Mouse (Mus musculus) liver, embryonic 12.5 days (tissue): ENCODE measurements around the gene Adcy9. TPM values are rescaled to one million over a fixed set of nuclear protein-coding genes. Genes with fewer than 3 reads are reported as not detected.
A peak's percentile ranks its signal among the peaks of the same experiment; 100 is the strongest.

Experiments
- ATAC-seq: fragments of 200-750 bp; cut with Nextera tagmentation; 2 replicates; pipeline ENCODE4 v1.8.0; 2017; ENCODE audit warnings: moderate number of reproducible peaks, mild to moderate bottlenecking, moderate library complexity
- H3K27ac ChIP-seq: fragments of 300-500 bp; sonication (generic); 2 replicates; pipeline ENCODE4 v1.5.1; 2016; ENCODE audit warnings: mild to moderate bottlenecking
- H3K27me3 ChIP-seq: fragments of 300-500 bp; sonication (generic); replicated peaks from 2 replicates; pipeline ENCODE4 v1.6.1; 2016; ENCODE audit warnings: mild to moderate bottlenecking, moderate library complexity
- H3K36me3 ChIP-seq: fragments of 300-500 bp; sonication (generic); 2 replicates; pipeline ENCODE4 v1.6.1; 2016; ENCODE audit warnings: mild to moderate bottlenecking, moderate library complexity
- H3K4me1 ChIP-seq: fragments of 300-500 bp; sonication (generic); 2 replicates; pipeline ENCODE4 v1.6.1; 2016
- H3K4me2 ChIP-seq: fragments of 300-500 bp; sonication (generic); 2 replicates; pipeline ENCODE4 v1.6.1; 2016; ENCODE audit warnings: mild to moderate bottlenecking, moderate library complexity
- H3K4me3 ChIP-seq: fragments of 300-500 bp; sonication (generic); 2 replicates; pipeline ENCODE4 v1.5.1; 2016; ENCODE audit warnings: mild to moderate bottlenecking, moderate library complexity
- H3K9ac ChIP-seq: fragments of 300-500 bp; sonication (generic); 2 replicates; pipeline ENCODE4 v1.6.1; 2016; ENCODE audit warnings: mild to moderate bottlenecking, moderate library complexity
- H3K9me3 ChIP-seq: fragments of 300-500 bp; sonication (generic); replicated peaks from 2 replicates; pipeline ENCODE4 v1.6.1; 2016; ENCODE audit warnings: mild to moderate bottlenecking, moderate library complexity
- WGBS: fragments of 180-500 bp; shearing (Covaris S2); methylation state at CpG from one replicate; pipeline ENCODE4 v1.1.7; 2016; ENCODE audit not compliant: insufficient replicate concordance; 5-methylcytosine and 5-hydroxymethylcytosine counted together
- polyA plus RNA-seq: library from polyadenylated mRNA; unstranded; fragments of >200 nt; fragmentation: Nextera tagmentation; extraction: Ambion mirVana; gene quantifications from 2 replicates; pipeline ENCODE4 v1.2.1, GENCODE M21; 2016

Adcy9 gene
- polyA plus RNA-seq = 1.1 and 1.6 TPM in 2 replicates

GRCm38 (mm10) chr16:4420298-4421054, at the start of gene Adcy9:
Gene Adcy9, minus strand, starts transcription at chr16:4420498.
- Histone ChIP-seq H3K4me1 (peaks cover 46% of the 10 kb centered on the region), H3K9me3 (no peaks in the 10 kb centered on the region), H3K4me2 (peak within 1 kb of the TSS; percentile 99), H3K4me3 (peak within 1 kb of the TSS; percentile 75), H3K9ac (peak within 1 kb of the TSS; percentile 79), H3K27me3 (peaks cover 24% of the 10 kb centered on the region), H3K36me3 (no peaks in the 10 kb centered on the region), H3K27ac (peak within 1 kb of the TSS; percentile 70)
- 1% methylated on average over 61 of the region's 64 CpGs for WGBS
- ATAC-seq = peak; percentile 92

- WGBS = 24% methylated on average over 10 of the region's 10 CpGs
- H3K4me3 ChIP-seq = no peak overlapping the region
- no peak overlapping the region for H3K27ac ChIP-seq
- ATAC-seq = no peak
- no peaks in the 10 kb centered on the region for H3K36me3 ChIP-seq
- H3K27me3 ChIP-seq = no peaks in the 10 kb centered on the region
- no peak overlapping the region for H3K9ac ChIP-seq
- no peaks in the 10 kb centered on the region for H3K9me3 ChIP-seq
- peaks cover 30% of the 10 kb centered on the region for H3K4me1 ChIP-seq
- H3K4me2 ChIP-seq = no peak overlapping the region
Observed at GRCm38 (mm10) chr16:4469599-4470352, 49.5 kb upstream of the Adcy9 start.

GRCm38 (mm10) chr16:4464529-4465089, 44.3 kb upstream of the Adcy9 start:
- Histone ChIP-seq H3K27ac (no peak overlapping the region), H3K9ac (no peak overlapping the region), H3K36me3 (no peaks in the 10 kb centered on the region), H3K4me2 (no peak overlapping the region), H3K4me1 (peaks cover 18% of the 10 kb centered on the region), H3K9me3 (no peaks in the 10 kb centered on the region), H3K27me3 (peaks cover 8% of the 10 kb centered on the region; the same call in 1 of the 2 replicates), H3K4me3 (no peak overlapping the region)
- WGBS = 51% methylated on average over 9 of the region's 9 CpGs
- ATAC-seq = no peak

- Histone ChIP-seq H3K36me3 (no peaks in the 10 kb centered on the region), H3K9me3 (no peaks in the 10 kb centered on the region), H3K27ac (no peak overlapping the region), H3K27me3 (peaks cover 24% of the 10 kb centered on the region), H3K4me1 (no peaks in the 10 kb centered on the region), H3K9ac (no peak overlapping the region), H3K4me2 (no peak overlapping the region), H3K4me3 (no peak overlapping the region)
- 57% methylated on average over 3 of the region's 3 CpGs for WGBS
- ATAC-seq = no peak
Observed at GRCm38 (mm10) chr16:4457927-4458326, 37.6 kb upstream of the Adcy9 start.

- Histone ChIP-seq H3K27ac (no peak overlapping the region), H3K27me3 (peaks cover 16% of the 10 kb centered on the region), H3K36me3 (no peaks in the 10 kb centered on the region), H3K9me3 (no peaks in the 10 kb centered on the region), H3K4me2 (no peak overlapping the region), H3K4me1 (no peaks in the 10 kb centered on the region), H3K9ac (no peak overlapping the region), H3K4me3 (no peak overlapping the region)
- 68% methylated on average over 5 of the region's 5 CpGs for WGBS
- no peak for ATAC-seq
Observed at GRCm38 (mm10) chr16:4456391-4456790, 36.1 kb upstream of the Adcy9 start.

GRCm38 (mm10) chr16:4455693-4456092, 35.4 kb upstream of the Adcy9 start:
- Histone ChIP-seq H3K4me1 (no peaks in the 10 kb centered on the region), H3K4me3 (no peak overlapping the region), H3K27ac (no peak overlapping the region), H3K27me3 (peaks cover 16% of the 10 kb centered on the region), H3K36me3 (no peaks in the 10 kb centered on the region), H3K4me2 (no peak overlapping the region), H3K9ac (no peak overlapping the region), H3K9me3 (no peaks in the 10 kb centered on the region)
- 52% methylated on average over 4 of the region's 4 CpGs for WGBS
- no peak for ATAC-seq

- ATAC-seq = no peak
- Histone ChIP-seq H3K9me3 (no peaks in the 10 kb centered on the region), H3K9ac (no peak overlapping the region), H3K27me3 (peaks cover 19% of the 10 kb centered on the region), H3K36me3 (no peaks in the 10 kb centered on the region), H3K27ac (no peak overlapping the region), H3K4me3 (no peak overlapping the region), H3K4me2 (no peak overlapping the region), H3K4me1 (no peaks in the 10 kb centered on the region)
- 68% methylated on average over 7 of the region's 7 CpGs for WGBS
Observed at GRCm38 (mm10) chr16:4454563-4454962, 34.3 kb upstream of the Adcy9 start.

GRCm38 (mm10) chr16:4449418-4449817, 29.1 kb upstream of the Adcy9 start:
- H3K27ac ChIP-seq = no peak overlapping the region
- WGBS = 74% methylated on average over 6 of the region's 6 CpGs
- no peak overlapping the region for H3K9ac ChIP-seq
- ATAC-seq = no peak
- no peaks in the 10 kb centered on the region for H3K36me3 ChIP-seq
- H3K4me3 ChIP-seq = no peak overlapping the region
- H3K4me2 ChIP-seq = no peak overlapping the region
- H3K9me3 ChIP-seq = no peaks in the 10 kb centered on the region
- peaks cover 16% of the 10 kb centered on the region; the same call in 1 of the 2 replicates for H3K27me3 ChIP-seq
- 0 out of 2 replicates have a peak, but pooled peaks cover 2% of the 10 kb centered on the region for H3K4me1 ChIP-seq

- no peaks in the 10 kb centered on the region for H3K9me3 ChIP-seq
- H3K27me3 ChIP-seq = peaks cover 13% of the 10 kb centered on the region; the same call in 1 of the 2 replicates
- 0 out of 2 replicates have a peak, but pooled peaks cover 2% of the 10 kb centered on the region for H3K4me1 ChIP-seq
- ATAC-seq = no peak
- no peaks in the 10 kb centered on the region for H3K36me3 ChIP-seq
- no peak overlapping the region for H3K9ac ChIP-seq
- no peak overlapping the region for H3K27ac ChIP-seq
- 51% methylated on average over 9 of the region's 9 CpGs for whole genome bisulfite sequencing
- H3K4me3 ChIP-seq = no peak overlapping the region
- no peak overlapping the region for H3K4me2 ChIP-seq
Observed at GRCm38 (mm10) chr16:4448235-4448634, 27.9 kb upstream of the Adcy9 start.

- no peak for ATAC-seq
- 0 out of 2 replicates have a peak, but pooled peaks cover 2% of the 10 kb centered on the region for H3K4me1 ChIP-seq
- 44% methylated on average over 4 of the region's 4 CpGs for WGBS
- no peak overlapping the region for H3K4me2 ChIP-seq
- H3K36me3 ChIP-seq = no peaks in the 10 kb centered on the region
- no peak overlapping the region for H3K27ac ChIP-seq
- H3K9me3 ChIP-seq = no peaks in the 10 kb centered on the region
- no peak overlapping the region for H3K4me3 ChIP-seq
- H3K9ac ChIP-seq = no peak overlapping the region
- peaks cover 10% of the 10 kb centered on the region; the same call in 1 of the 2 replicates for H3K27me3 ChIP-seq
Observed at GRCm38 (mm10) chr16:4446395-4446794, 26.1 kb upstream of the Adcy9 start.

GRCm38 (mm10) chr16:4444378-4444777, 24.1 kb upstream of the Adcy9 start:
- no peaks in the 10 kb centered on the region for H3K9me3 ChIP-seq
- H3K4me3 ChIP-seq = no peak overlapping the region
- 58% methylated on average over 1 of the region's 1 CpGs for WGBS
- no peak overlapping the region for H3K27ac ChIP-seq
- no peaks in the 10 kb centered on the region for H3K36me3 ChIP-seq
- peaks cover 5% of the 10 kb centered on the region; the same call in 1 of the 2 replicates for H3K27me3 ChIP-seq
- H3K4me1 ChIP-seq = 0 out of 2 replicates have a peak, but pooled peaks cover 2% of the 10 kb centered on the region
- no peak for ATAC-seq
- no peak overlapping the region for H3K4me2 ChIP-seq
- H3K9ac ChIP-seq = no peak overlapping the region
